Mouse (Mus musculus) limb, embryonic 13.5 days (tissue): ENCODE measurements around the gene Cyp2w1. TPM values are rescaled to one million over a fixed set of nuclear protein-coding genes. Genes with fewer than 3 reads are reported as not detected.
"Not testable (repeated sequence)": the region's sequence is repeated elsewhere in the genome, so short reads cannot be mapped to it uniquely, and the experiment has no call there.

ENCODE experiments used
- ATAC-seq: fragments of 200-750 bp; cut with Nextera tagmentation; 2 replicates; pipeline ENCODE4 v1.8.0; 2017; ENCODE audit warnings: low read depth, moderate number of reproducible peaks, moderate TSS enrichment; ENCODE audit not compliant: low FRiP score
- H3K27ac ChIP-seq: fragments of 300-500 bp; sonication (generic); 2 replicates; pipeline ENCODE4 v1.5.1; 2015; ENCODE audit warnings: inconsistent platforms, mild to moderate bottlenecking, moderate library complexity
- H3K27me3 ChIP-seq: fragments of 300-500 bp; sonication (generic); 2 replicates; pipeline ENCODE4 v1.6.1; 2015; ENCODE audit warnings: mild to moderate bottlenecking, inconsistent platforms
- H3K36me3 ChIP-seq: fragments of 300-500 bp; sonication (generic); 2 replicates; pipeline ENCODE4 v1.6.1; 2015; ENCODE audit warnings: inconsistent platforms, mild to moderate bottlenecking, moderate library complexity
- H3K4me1 ChIP-seq: fragments of 300-500 bp; sonication (generic); 2 replicates; pipeline ENCODE4 v1.6.1; 2015; ENCODE audit warnings: inconsistent platforms
- H3K4me2 ChIP-seq: fragments of 300-500 bp; sonication (generic); replicated peaks from 2 replicates; pipeline ENCODE4 v1.6.1; 2015; ENCODE audit warnings: inconsistent platforms, mild to moderate bottlenecking, moderate library complexity
- H3K4me3 ChIP-seq: fragments of 300-500 bp; sonication (generic); 2 replicates; pipeline ENCODE4 v1.5.1; 2015; ENCODE audit warnings: moderate library complexity, mild to moderate bottlenecking, inconsistent platforms
- H3K9ac ChIP-seq: fragments of 300-500 bp; sonication (generic); 2 replicates; pipeline ENCODE4 v1.6.1; 2015; ENCODE audit warnings: mild to moderate bottlenecking, inconsistent platforms
- H3K9me3 ChIP-seq: fragments of 300-500 bp; sonication (generic); 2 replicates; pipeline ENCODE4 v1.6.1; 2016; ENCODE audit warnings: inconsistent platforms
- WGBS: fragments of 180-500 bp; shearing (Covaris S2); methylation state at CpG from one replicate; pipeline ENCODE4 v1.1.7; 2015; 5-methylcytosine and 5-hydroxymethylcytosine counted together
- polyA plus RNA-seq: library from polyadenylated mRNA; unstranded; fragments of >200 nt; fragmentation: Nextera tagmentation; extraction: Ambion mirVana; gene quantifications from 2 replicates; pipeline ENCODE4 v1.2.1, GENCODE M21; 2015

Gene Cyp2w1
- polyA plus RNA-seq, 1 experiment from 2014 or later, result 4.5 TPM

GRCm38 (mm10) chr5:139334394-139334793 lies 18.0 kb upstream of the Cyp2w1 start:
- H3K27me3 ChIP-seq, H3K4me3 ChIP-seq, H3K4me2 ChIP-seq, H3K9ac ChIP-seq, H3K4me1 ChIP-seq, ATAC-seq, H3K27ac ChIP-seq, H3K9me3 ChIP-seq: not testable (repeated sequence)
- H3K36me3 ChIP-seq, result peaks cover 50% of the 10 kb centered on the region
- 84% methylated on average over 10 of the region's 10 CpGs for WGBS

GRCm38 (mm10) chr5:139335634-139336033 lies 16.8 kb upstream of the Cyp2w1 start:
- Histone ChIP-seq H3K4me3 (no peak overlapping the region), H3K27ac (no peak overlapping the region), H3K27me3 (no peaks in the 10 kb centered on the region), H3K4me2 (no peak overlapping the region), H3K4me1 (0 out of 2 replicates have a peak, but pooled peaks cover 4% of the 10 kb centered on the region), H3K36me3 (peaks cover 62% of the 10 kb centered on the region), H3K9me3 (no peaks in the 10 kb centered on the region), H3K9ac (no peak overlapping the region)
- ATAC-seq, result 0 out of 2 replicates have a peak, but pooled peaks have one; percentile 21
- 93% methylated on average over 4 of the region's 4 CpGs for WGBS

GRCm38 (mm10) chr5:139337826-139338370 lies 14.5 kb upstream of the Cyp2w1 start:
- Histone ChIP-seq H3K27me3 (no peaks in the 10 kb centered on the region), H3K9ac (no peak overlapping the region), H3K9me3 (no peaks in the 10 kb centered on the region), H3K36me3 (peaks cover 81% of the 10 kb centered on the region), H3K4me2 (no peak overlapping the region), H3K27ac (no peak overlapping the region), H3K4me3 (no peak overlapping the region), H3K4me1 (0 out of 2 replicates have a peak, but pooled peaks cover 4% of the 10 kb centered on the region)
- 82% methylated on average over 13 of the region's 13 CpGs for WGBS
- ATAC-seq, result no peak

- no peak overlapping the region for H3K4me2 ChIP-seq
- WGBS, result 86% methylated on average over 3 of the region's 3 CpGs
- peaks cover 3% of the 10 kb centered on the region; the same call in 1 of the 2 replicates for H3K4me1 ChIP-seq
- peaks cover 81% of the 10 kb centered on the region for H3K36me3 ChIP-seq
- H3K27me3 ChIP-seq, result no peaks in the 10 kb centered on the region
- H3K4me3 ChIP-seq, result no peak overlapping the region
- no peak overlapping the region for H3K9ac ChIP-seq
- ATAC-seq, result no peak
- H3K27ac ChIP-seq, result no peak overlapping the region
- H3K9me3 ChIP-seq, result no peaks in the 10 kb centered on the region
These were observed 14.0 kb upstream of the Cyp2w1 start for GRCm38 (mm10) chr5:139338403-139338802.

- no peak for ATAC-seq
- no peaks in the 10 kb centered on the region for H3K9me3 ChIP-seq
- H3K4me3 ChIP-seq, result no peak overlapping the region
- no peak overlapping the region for H3K9ac ChIP-seq
- H3K27me3 ChIP-seq, result no peaks in the 10 kb centered on the region
- H3K4me1 ChIP-seq, result peaks cover 5% of the 10 kb centered on the region
- H3K36me3 ChIP-seq, result peaks cover 81% of the 10 kb centered on the region
- WGBS, result 82% methylated on average over 11 of the region's 11 CpGs
- H3K4me2 ChIP-seq, result no peak overlapping the region
- no peak overlapping the region for H3K27ac ChIP-seq
These were observed 13.5 kb upstream of the Cyp2w1 start for GRCm38 (mm10) chr5:139338891-139339290.

DNA sequence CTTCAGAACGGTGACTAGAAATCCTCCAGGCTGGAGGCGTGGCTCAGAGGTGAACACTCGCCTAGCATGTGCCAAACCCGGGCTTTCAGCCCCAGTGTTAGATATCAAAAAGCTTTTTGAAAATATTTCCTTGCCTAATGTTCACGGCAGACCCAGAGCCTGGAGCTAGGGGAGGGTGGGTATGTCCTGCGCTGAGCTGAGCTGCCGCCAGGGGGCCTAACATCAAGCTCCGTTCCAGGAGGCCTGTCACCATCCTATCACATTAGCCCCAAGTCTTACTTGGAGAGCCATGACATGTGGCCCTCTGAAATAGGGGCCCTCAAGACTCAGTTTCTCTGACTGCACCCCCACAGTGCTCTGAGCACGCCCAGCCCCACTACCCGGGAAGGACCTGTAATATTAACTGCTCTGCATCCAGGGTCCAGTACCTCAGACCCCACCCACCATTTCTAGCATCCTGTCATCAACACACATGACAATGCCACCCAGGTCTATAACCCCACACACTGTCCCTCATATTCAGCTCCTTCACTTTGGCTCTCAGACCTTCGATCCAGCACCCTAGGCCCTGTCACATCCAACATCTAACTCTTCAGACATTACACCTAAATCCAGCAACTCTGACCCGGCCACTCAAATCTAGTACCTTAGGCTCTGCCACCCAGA lies 8.3 kb upstream of the Cyp2w1 start:
- 4% methylated on average over 12 of the region's 12 CpGs for WGBS
- Histone ChIP-seq H3K4me1 (peaks cover 15% of the 10 kb centered on the region), H3K36me3 (peaks cover 34% of the 10 kb centered on the region), H3K27me3 (0 out of 2 replicates have a peak, but pooled peaks cover 2% of the 10 kb centered on the region), H3K27ac (peak overlapping the region; percentile 81; the same call in 1 of the 2 replicates), H3K4me2 (peak overlapping the region; percentile 96), H3K9ac (peak overlapping the region; percentile 91), H3K9me3 (no peaks in the 10 kb centered on the region), H3K4me3 (peak overlapping the region; percentile 88)
- ATAC-seq, result peak; percentile 59

- Histone ChIP-seq H3K4me1 (peaks cover 15% of the 10 kb centered on the region), H3K27me3 (0 out of 2 replicates have a peak, but pooled peaks cover 2% of the 10 kb centered on the region), H3K36me3 (peaks cover 27% of the 10 kb centered on the region), H3K27ac (peak overlapping the region; percentile 81), H3K9me3 (no peaks in the 10 kb centered on the region), H3K4me2 (peak overlapping the region; percentile 96), H3K4me3 (peak overlapping the region; percentile 88), H3K9ac (peak overlapping the region; percentile 91)
- peak; percentile 91 for ATAC-seq
- WGBS, result under 1% methylated on average over 33 of the region's 33 CpGs
These were observed 7.6 kb upstream of the Cyp2w1 start for GRCm38 (mm10) chr5:139344687-139345363.

DNA sequence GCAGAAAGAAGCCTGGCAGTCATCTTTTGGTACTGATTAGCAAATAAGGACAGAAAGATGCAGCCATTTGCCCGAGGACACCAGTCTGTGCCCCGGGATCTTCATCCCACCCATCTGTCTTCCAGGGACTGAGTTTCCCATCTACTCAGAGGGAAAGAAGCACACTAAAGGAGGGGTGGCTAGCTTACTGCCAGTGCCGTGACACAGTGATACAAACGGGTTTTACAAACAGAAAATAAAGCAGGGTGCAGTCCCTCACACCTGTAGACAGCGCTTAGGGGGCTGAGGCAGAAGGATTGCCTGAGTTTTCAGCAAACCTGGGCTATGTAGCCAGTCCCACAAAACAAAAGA lies 7.1 kb upstream of the Cyp2w1 start:
- Histone ChIP-seq H3K27ac (no peak overlapping the region; the same call in 1 of the 2 replicates), H3K9ac (peak overlapping the region; percentile 39; the same call in 1 of the 2 replicates), H3K4me3 (peak overlapping the region; percentile 88), H3K9me3 (no peaks in the 10 kb centered on the region), H3K36me3 (peaks cover 22% of the 10 kb centered on the region), H3K4me1 (peaks cover 15% of the 10 kb centered on the region), H3K27me3 (0 out of 2 replicates have a peak, but pooled peaks cover 2% of the 10 kb centered on the region), H3K4me2 (peak overlapping the region; percentile 96)
- 8% methylated on average over 5 of the region's 5 CpGs for WGBS
- peak; percentile 46; the same call in 1 of the 2 replicates for ATAC-seq

DNA sequence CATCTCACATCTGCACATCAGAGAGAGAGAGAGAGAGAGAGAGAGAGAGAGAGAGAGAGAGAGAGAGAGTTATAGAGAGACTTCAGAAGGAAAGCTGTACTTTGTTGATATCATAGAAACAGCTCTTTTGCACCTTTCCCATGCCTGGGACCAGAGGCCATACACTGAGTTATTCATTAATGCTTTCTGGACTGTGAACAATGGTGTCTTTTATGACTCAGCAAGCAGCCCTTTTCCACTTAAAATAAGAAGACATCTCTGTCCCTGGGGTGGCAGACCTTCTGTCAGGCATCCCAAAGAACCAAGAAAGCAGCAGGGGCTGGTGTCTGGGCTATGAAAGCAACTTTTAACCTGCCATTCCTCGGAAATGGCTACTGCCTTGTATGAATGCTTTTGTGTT lies 5.2 kb upstream of the Cyp2w1 start:
- 69% methylated on average over 1 of the region's 1 CpGs for WGBS
- Histone ChIP-seq H3K4me1 (peaks cover 30% of the 10 kb centered on the region), H3K4me2 (no peak overlapping the region), H3K4me3 (no peak overlapping the region), H3K36me3 (peaks cover 7% of the 10 kb centered on the region), H3K9ac (no peak overlapping the region), H3K9me3 (no peaks in the 10 kb centered on the region), H3K27me3 (0 out of 2 replicates have a peak, but pooled peaks cover 2% of the 10 kb centered on the region), H3K27ac (no peak overlapping the region)
- ATAC-seq, result no peak

DNA sequence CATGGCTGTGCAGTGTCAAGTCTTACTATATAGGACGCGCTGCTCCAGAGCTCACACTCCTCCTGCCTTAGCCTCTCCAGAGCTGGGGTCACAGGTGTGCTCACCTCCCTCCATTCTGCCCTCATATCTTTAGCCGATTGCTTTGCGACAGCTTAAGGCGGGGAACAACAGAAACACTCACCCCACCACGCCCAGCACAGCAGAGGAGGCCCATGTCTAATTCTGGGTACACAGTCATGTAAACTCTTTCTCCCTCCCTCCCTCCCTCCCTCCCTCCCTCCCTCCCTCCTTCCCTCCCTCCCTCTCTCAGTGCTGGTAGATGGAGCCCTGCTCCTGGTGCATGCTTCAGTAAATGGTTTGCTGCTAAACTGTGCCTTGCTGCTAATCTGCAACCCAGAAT lies 2.7 kb upstream of the Cyp2w1 start:
- H3K27ac ChIP-seq, result no peak overlapping the region
- WGBS, result 72% methylated on average over 6 of the region's 6 CpGs
- no peak overlapping the region for H3K4me2 ChIP-seq
- peaks cover 24% of the 10 kb centered on the region for H3K4me1 ChIP-seq
- H3K27me3 ChIP-seq, result peaks cover 8% of the 10 kb centered on the region; the same call in 1 of the 2 replicates
- no peak for ATAC-seq
- no peaks in the 10 kb centered on the region for H3K36me3 ChIP-seq
- no peaks in the 10 kb centered on the region for H3K9me3 ChIP-seq
- H3K4me3 ChIP-seq, result no peak overlapping the region
- H3K9ac ChIP-seq, result no peak overlapping the region

- H3K27me3 ChIP-seq, result peaks cover 8% of the 10 kb centered on the region; the same call in 1 of the 2 replicates
- no peaks in the 10 kb centered on the region for H3K9me3 ChIP-seq
- no peak for ATAC-seq
- H3K9ac ChIP-seq, result peak within 1 kb of the TSS; percentile 43
- H3K27ac ChIP-seq, result peak within 1 kb of the TSS; percentile 52; the same call in 1 of the 2 replicates
- H3K4me3 ChIP-seq, result no peak within 1 kb of the TSS
- peak within 1 kb of the TSS; percentile 36 for H3K4me2 ChIP-seq
- WGBS, result 45% methylated on average over 5 of the region's 5 CpGs
- peaks cover 22% of the 10 kb centered on the region for H3K4me1 ChIP-seq
- no peaks in the 10 kb centered on the region for H3K36me3 ChIP-seq
These were observed 1.3 kb upstream of the Cyp2w1 start, which contains the start of gene Cox19 for GRCm38 (mm10) chr5:139351134-139351533. TSS of gene Cox19 (minus strand) at chr5:139351418.

GRCm38 (mm10) chr5:139351628-139352027 lies 789 bp upstream of the Cyp2w1 start:
- 9% methylated on average over 8 of the region's 8 CpGs for WGBS
- H3K36me3 ChIP-seq, result no peaks in the 10 kb centered on the region
- H3K4me3 ChIP-seq, result no peak overlapping the region
- H3K4me1 ChIP-seq, result peaks cover 24% of the 10 kb centered on the region
- H3K9ac ChIP-seq, result peak overlapping the region; percentile 43
- no peaks in the 10 kb centered on the region for H3K9me3 ChIP-seq
- peaks cover 8% of the 10 kb centered on the region; the same call in 1 of the 2 replicates for H3K27me3 ChIP-seq
- H3K4me2 ChIP-seq, result peak overlapping the region; percentile 36
- ATAC-seq, result peak; percentile 26
- peak overlapping the region; percentile 52; the same call in 1 of the 2 replicates for H3K27ac ChIP-seq
